Mouse (Mus musculus): ENCODE data around the gene Gabrb1.

DNA sequence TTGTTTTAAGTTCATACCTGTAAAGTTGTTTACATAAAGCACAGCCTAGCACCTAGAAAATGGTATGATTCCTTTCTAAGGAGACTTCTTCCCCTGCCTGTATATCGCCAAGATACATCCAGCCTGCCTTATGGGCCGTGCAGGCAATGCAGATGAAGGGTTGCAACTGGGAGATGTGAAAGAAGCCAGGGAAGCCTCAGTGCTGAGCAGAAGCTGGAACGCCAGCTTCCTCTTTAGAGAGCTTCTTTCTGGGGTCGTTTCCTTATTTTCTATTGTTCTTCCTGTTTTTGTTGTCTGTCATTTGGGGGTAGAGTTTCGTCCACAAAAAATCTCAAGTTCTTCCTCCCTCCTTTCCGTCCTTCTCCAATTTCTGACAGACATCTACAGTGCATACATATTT, 512.2 kb downstream of the Gabrb1 start:
- TF ChIP-seq POLR2A (IDR thresholded peaks at IDR 0.05; ENCODE audit: insufficient read depth, low read length), result no peak
- TF ChIP-seq CTCF (IDR thresholded peaks at IDR 0.05; ENCODE audit: low read depth, low read length), result no peak
- no peak for TF ChIP-seq EP300 (IDR thresholded peaks at IDR 0.05; ENCODE audit: insufficient read depth, low read depth, low read length)
